ENCODE assay signal across 18 mouse cellular contexts in genomic region chr4:58935846-58936245, GRCm38 (mm10). TPM values are rescaled to one million over a fixed set of nuclear protein-coding genes. Genes with fewer than 3 reads are reported as not detected.
"Had no signal": no experiment of that assay in that cellular context is flagged by ENCODE, and none has a peak within 500 bp of the region (broad histone marks: within the 10 kb centered on the region; RNA-seq: fewer than 3 reads in every experiment).

No protein-coding gene starts in this region.

- H3K9ac ChIP-seq: limb, embryonic 13.5 days; liver, embryonic 13.5 days; lung, embryonic 14.5 days; midbrain, embryonic 13.5 days; neural tube, embryonic 13.5 days; stomach, embryonic 15.5 days had no signal

- H3K36me3 ChIP-seq: limb, embryonic 10.5 days; limb, embryonic 13.5 days; liver, embryonic 13.5 days; midbrain, embryonic 10.5 days; midbrain, embryonic 13.5 days; neural tube, embryonic 13.5 days; stomach, embryonic 15.5 days had no signal

- DNase-seq: kidney, adult 9 months; kidney, postnatal 25 days; liver, embryonic 13.5 days; lung, postnatal 36 days; right cerebral cortex, postnatal 25 days; spleen, adult 18-20 months had no signal

- H3K9me3 ChIP-seq: limb, embryonic 10.5 days; limb, embryonic 13.5 days; liver, embryonic 13.5 days; megakaryocyte, embryonic 14.5 days; midbrain, embryonic 10.5 days; midbrain, embryonic 13.5 days; neural tube, embryonic 13.5 days; stomach, embryonic 15.5 days had no signal

- H3K4me3 ChIP-seq: layer of hippocampus, adult 2 months; limb, embryonic 10.5 days; limb, embryonic 13.5 days; liver, embryonic 13.5 days; megakaryocyte, embryonic 14.5 days; midbrain, embryonic 10.5 days; midbrain, embryonic 13.5 days; myocyte; neural tube, embryonic 13.5 days; stomach, embryonic 15.5 days had no signal

- H3K27ac ChIP-seq: layer of hippocampus, adult 2 months; limb, embryonic 10.5 days; limb, embryonic 13.5 days; liver, embryonic 13.5 days; midbrain, embryonic 10.5 days; midbrain, embryonic 13.5 days; neural tube, embryonic 13.5 days; stomach, embryonic 15.5 days had no signal

- H3K4me1 ChIP-seq: limb, embryonic 13.5 days; neural tube, embryonic 13.5 days; stomach, embryonic 15.5 days had no signal

- H3K4me2 ChIP-seq: limb, embryonic 13.5 days; liver, embryonic 13.5 days; lung, embryonic 14.5 days; midbrain, embryonic 13.5 days; neural tube, embryonic 13.5 days; stomach, embryonic 15.5 days had no signal

- H3K27me3 ChIP-seq: limb, embryonic 13.5 days; midbrain, embryonic 13.5 days; neural tube, embryonic 13.5 days; stomach, embryonic 15.5 days had no signal

RNA-seq across cellular contexts. Expression of gene Zkscan16, which starts 7.6 kb away (rescaled TPM):
- total RNA-seq: monocyte, adult 5-6 weeks had no signal
- polyA plus RNA-seq: lung, postnatal 0 days; myocyte had no signal
